Mouse (Mus musculus) embryonic facial prominence, embryonic 15.5 days (tissue): ENCODE measurements around the gene Ppp1r13l. TPM values are rescaled to one million over a fixed set of nuclear protein-coding genes. Genes with fewer than 3 reads are reported as not detected.

ENCODE experiments used
- ATAC-seq: fragments of 200-750 bp; cut with Nextera tagmentation; 2 replicates; pipeline ENCODE4 v1.8.0; 2017; ENCODE audit warnings: low read depth, moderate TSS enrichment; ENCODE audit not compliant: insufficient number of reproducible peaks, low FRiP score, low TSS enrichment
- H3K27ac ChIP-seq: fragments of 300-500 bp; sonication (generic); replicated peaks from 2 replicates; pipeline ENCODE4 v1.5.1; 2015; ENCODE audit warnings: mild to moderate bottlenecking, inconsistent platforms
- H3K27me3 ChIP-seq: fragments of 300-500 bp; sonication (generic); 2 replicates; pipeline ENCODE4 v1.6.1; 2015; ENCODE audit warnings: inconsistent platforms
- H3K36me3 ChIP-seq: fragments of 300-500 bp; sonication (generic); 2 replicates; pipeline ENCODE4 v1.6.1; 2015; ENCODE audit warnings: mild to moderate bottlenecking, inconsistent platforms
- H3K4me1 ChIP-seq: fragments of 300-500 bp; sonication (generic); 2 replicates; pipeline ENCODE4 v1.6.1; 2015; ENCODE audit warnings: inconsistent platforms
- H3K4me2 ChIP-seq: fragments of 300-500 bp; sonication (generic); replicated peaks from 2 replicates; pipeline ENCODE4 v1.6.1; 2015; ENCODE audit warnings: mild to moderate bottlenecking, inconsistent platforms
- H3K4me3 ChIP-seq: fragments of 300-500 bp; sonication (generic); replicated peaks from 2 replicates; pipeline ENCODE4 v1.5.1; 2015; ENCODE audit warnings: mild to moderate bottlenecking, inconsistent platforms
- H3K9ac ChIP-seq: fragments of 300-500 bp; sonication (generic); 2 replicates; pipeline ENCODE4 v1.6.1; 2015; ENCODE audit warnings: inconsistent platforms
- H3K9me3 ChIP-seq: fragments of 300-500 bp; sonication (generic); replicated peaks from 2 replicates; pipeline ENCODE4 v1.6.1; 2016; ENCODE audit warnings: inconsistent platforms
- WGBS: fragments of 180-500 bp; shearing (Covaris S2); methylation state at CpG from one replicate; pipeline ENCODE4 v1.1.7; 2015; 5-methylcytosine and 5-hydroxymethylcytosine counted together
- polyA plus RNA-seq: library from polyadenylated mRNA; unstranded; fragments of >200 nt; fragmentation: Nextera tagmentation; extraction: Ambion mirVana; gene quantifications from 2 replicates; pipeline ENCODE4 v1.2.1, GENCODE M21; 2015

The Ppp1r13l gene
- polyA plus RNA-seq = 17.2 and 22.7 TPM in 2 replicates

GRCm38 (mm10) chr7:19359299-19359891, at the start of gene Ppp1r13l, which contains the start of gene Cd3eap:
Gene Ppp1r13l (plus strand): TSS chr7:19359749.
Gene Cd3eap (minus strand): TSS chr7:19359483.
- Histone ChIP-seq H3K27ac (peak within 1 kb of the TSS; percentile 87), H3K4me3 (peak within 1 kb of the TSS; percentile 75), H3K27me3 (no peaks in the 10 kb centered on the region), H3K36me3 (peaks cover 34% of the 10 kb centered on the region), H3K4me2 (peak within 1 kb of the TSS; percentile 89), H3K4me1 (peaks cover 49% of the 10 kb centered on the region), H3K9me3 (no peaks in the 10 kb centered on the region), H3K9ac (peak within 1 kb of the TSS; percentile 51)
- under 1% methylated on average over 31 of the region's 31 CpGs for WGBS
- peak; percentile 76 for ATAC-seq

DNA sequence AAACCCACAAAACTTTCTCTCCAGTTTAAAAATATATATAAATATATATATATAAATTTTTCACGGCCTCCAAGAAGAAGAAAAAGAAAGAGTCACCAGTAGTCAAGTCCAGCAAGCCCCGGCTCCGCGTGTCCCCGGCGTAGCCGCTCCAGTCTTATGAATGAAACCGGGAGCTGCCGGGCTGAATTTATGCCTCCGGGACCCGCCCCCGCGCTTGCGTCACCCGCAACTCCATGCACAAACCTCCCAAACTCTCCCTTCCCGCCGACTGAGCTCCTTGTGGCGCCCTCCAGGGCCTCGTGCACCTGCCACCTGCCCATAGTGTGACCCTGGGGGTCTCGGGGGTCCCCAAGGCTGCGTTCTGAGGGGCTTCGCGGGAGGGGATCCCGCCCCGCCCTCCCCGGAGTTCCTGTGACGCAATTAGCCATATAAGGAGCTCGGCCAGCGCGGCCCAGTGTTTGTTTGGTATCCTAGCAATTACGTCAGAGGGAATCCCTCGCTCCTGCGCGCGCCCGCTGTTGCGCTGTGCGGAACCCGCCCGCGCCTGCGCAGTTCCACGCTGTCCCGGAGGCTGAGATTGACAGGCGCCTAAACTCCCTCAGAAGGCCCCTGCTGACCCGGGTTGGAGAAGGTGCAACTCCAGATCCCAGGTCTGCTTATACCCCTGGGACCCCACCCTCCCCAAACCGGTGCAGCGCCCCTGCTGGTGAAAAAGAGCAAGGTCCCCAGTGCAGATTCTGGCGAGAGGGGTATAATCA, 49.5 kb upstream of the Ppp1r13l start, which contains the start of gene Fosb:
TSS of gene Fosb (minus strand) at position 168 of the 758 bp plus-strand sequence.
- H3K9me3 ChIP-seq = no peaks in the 10 kb centered on the region
- no peaks in the 10 kb centered on the region for H3K36me3 ChIP-seq
- H3K27ac ChIP-seq = 0 out of 2 replicates have a peak within 1 kb of the TSS, but pooled peaks have one; percentile 19
- under 1% methylated on average over 49 of the region's 49 CpGs for WGBS
- H3K4me2 ChIP-seq = peak within 1 kb of the TSS; percentile 97
- H3K4me3 ChIP-seq = peak within 1 kb of the TSS; percentile 77
- ATAC-seq = peak; percentile 84
- peaks cover 24% of the 10 kb centered on the region for H3K4me1 ChIP-seq
- peak within 1 kb of the TSS; percentile 61 for H3K9ac ChIP-seq
- peaks cover 35% of the 10 kb centered on the region for H3K27me3 ChIP-seq

- H3K4me3 ChIP-seq = no peak overlapping the region
- H3K27ac ChIP-seq = no peak overlapping the region
- no peak for ATAC-seq
- H3K4me1 ChIP-seq = peaks cover 20% of the 10 kb centered on the region
- no peaks in the 10 kb centered on the region for H3K9me3 ChIP-seq
- 37% methylated on average over 4 of the region's 4 CpGs for WGBS
- no peak overlapping the region for H3K4me2 ChIP-seq
- no peak overlapping the region for H3K9ac ChIP-seq
- H3K36me3 ChIP-seq = no peaks in the 10 kb centered on the region
- H3K27me3 ChIP-seq = peaks cover 17% of the 10 kb centered on the region
These were observed 47.6 kb upstream of the Ppp1r13l start for GRCm38 (mm10) chr7:19311991-19312390.

DNA sequence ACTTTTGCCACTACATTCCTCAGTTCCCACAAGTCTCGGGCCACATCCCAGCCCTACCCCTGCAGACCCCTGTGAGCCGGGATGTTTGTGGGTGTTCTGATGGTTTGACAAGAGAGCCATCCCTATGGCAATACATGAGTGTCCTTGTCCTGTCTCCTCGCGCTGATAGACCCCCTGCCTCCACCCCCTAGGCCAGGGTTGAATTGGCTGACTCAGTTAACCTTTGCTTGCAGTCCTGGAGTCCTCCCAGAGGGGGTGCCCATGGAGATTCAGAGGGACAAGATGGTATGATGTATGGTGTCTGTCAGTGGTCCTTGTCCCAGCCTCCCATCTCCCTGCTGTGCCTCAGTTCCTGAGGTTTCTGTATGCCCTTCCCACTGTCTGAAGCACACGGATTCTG, 45.5 kb upstream of the Ppp1r13l start:
- H3K4me3 ChIP-seq = no peak overlapping the region
- no peak overlapping the region for H3K9ac ChIP-seq
- H3K9me3 ChIP-seq = no peaks in the 10 kb centered on the region
- H3K27me3 ChIP-seq = peaks cover 23% of the 10 kb centered on the region
- H3K4me1 ChIP-seq = peaks cover 10% of the 10 kb centered on the region
- no peak overlapping the region for H3K4me2 ChIP-seq
- WGBS = 42% methylated on average over 5 of the region's 5 CpGs
- H3K36me3 ChIP-seq = no peaks in the 10 kb centered on the region
- no peak overlapping the region for H3K27ac ChIP-seq
- ATAC-seq = no peak

- H3K9ac ChIP-seq = no peak overlapping the region
- no peak for ATAC-seq
- H3K4me1 ChIP-seq = peaks cover 13% of the 10 kb centered on the region
- H3K27me3 ChIP-seq = peaks cover 23% of the 10 kb centered on the region
- H3K9me3 ChIP-seq = no peaks in the 10 kb centered on the region
- no peak overlapping the region for H3K27ac ChIP-seq
- H3K36me3 ChIP-seq = no peaks in the 10 kb centered on the region
- H3K4me3 ChIP-seq = no peak overlapping the region
- WGBS = 59% methylated on average over 14 of the region's 14 CpGs
- H3K4me2 ChIP-seq = no peak overlapping the region
These were observed 42.9 kb upstream of the Ppp1r13l start for GRCm38 (mm10) chr7:19316451-19317161.

DNA sequence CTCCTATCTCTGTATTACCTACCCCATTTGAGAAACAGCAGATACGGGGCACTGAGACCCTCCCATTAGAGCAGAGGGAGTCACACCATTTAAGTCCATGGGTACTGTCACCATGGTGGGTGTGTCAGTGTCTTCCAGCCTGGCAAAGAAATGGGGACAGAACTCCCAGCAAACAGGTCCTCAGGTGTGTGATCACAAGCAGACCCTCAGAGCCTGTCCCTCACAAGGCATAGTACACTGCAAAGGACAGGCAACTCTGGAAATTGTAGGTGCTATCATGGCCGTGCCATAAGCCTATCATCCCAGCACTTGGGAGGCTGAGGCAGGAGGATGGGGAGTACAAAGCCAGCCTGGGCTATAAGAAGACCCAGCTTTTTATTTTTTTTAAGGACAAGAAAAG, 41.3 kb upstream of the Ppp1r13l start:
- Histone ChIP-seq H3K27ac (no peak overlapping the region), H3K4me1 (peaks cover 17% of the 10 kb centered on the region), H3K9ac (no peak overlapping the region), H3K9me3 (no peaks in the 10 kb centered on the region), H3K4me2 (no peak overlapping the region), H3K36me3 (no peaks in the 10 kb centered on the region), H3K27me3 (peaks cover 23% of the 10 kb centered on the region), H3K4me3 (no peak overlapping the region)
- 65% methylated on average over 2 of the region's 2 CpGs for WGBS
- no peak for ATAC-seq

GRCm38 (mm10) chr7:19318676-19319075, 40.9 kb upstream of the Ppp1r13l start:
- no peaks in the 10 kb centered on the region for H3K9me3 ChIP-seq
- H3K9ac ChIP-seq = no peak overlapping the region
- H3K36me3 ChIP-seq = no peaks in the 10 kb centered on the region
- 68% methylated on average over 7 of the region's 7 CpGs for WGBS
- ATAC-seq = no peak
- H3K4me2 ChIP-seq = no peak overlapping the region
- H3K4me3 ChIP-seq = no peak overlapping the region
- H3K27ac ChIP-seq = no peak overlapping the region
- H3K4me1 ChIP-seq = peaks cover 17% of the 10 kb centered on the region
- peaks cover 23% of the 10 kb centered on the region for H3K27me3 ChIP-seq

DNA sequence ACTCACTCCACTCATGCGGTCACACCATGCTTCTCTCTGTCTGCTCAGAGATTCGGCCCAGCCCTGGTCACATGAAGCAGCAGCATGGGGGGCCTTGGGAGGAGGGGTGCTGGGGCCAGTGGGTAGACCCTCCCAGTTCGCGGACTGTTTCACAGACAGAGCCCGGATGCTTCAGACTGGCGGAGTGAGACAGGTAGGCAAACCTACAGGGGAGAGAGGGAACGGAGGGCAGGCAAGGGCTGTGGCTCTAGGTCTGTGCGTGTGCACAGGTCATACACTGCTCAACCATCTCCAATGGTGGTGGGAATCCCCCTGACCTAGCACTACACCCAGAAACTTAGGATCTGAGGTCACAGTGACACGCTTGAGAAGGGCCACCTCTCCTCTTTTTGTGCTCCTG, 40.1 kb upstream of the Ppp1r13l start:
- Histone ChIP-seq H3K36me3 (no peaks in the 10 kb centered on the region), H3K4me2 (peak overlapping the region; percentile 90), H3K9ac (peak overlapping the region; percentile 33; the same call in 1 of the 2 replicates), H3K9me3 (no peaks in the 10 kb centered on the region), H3K4me1 (peaks cover 17% of the 10 kb centered on the region), H3K27me3 (peaks cover 16% of the 10 kb centered on the region), H3K4me3 (peak overlapping the region; percentile 57), H3K27ac (no peak overlapping the region)
- WGBS = 15% methylated on average over 9 of the region's 9 CpGs
- peak; percentile 26 for ATAC-seq

GRCm38 (mm10) chr7:19319906-19320305, 39.6 kb upstream of the Ppp1r13l start:
- H3K4me3 ChIP-seq = peak overlapping the region; percentile 57
- under 1% methylated on average over 41 of the region's 41 CpGs for WGBS
- H3K9ac ChIP-seq = peak overlapping the region; percentile 33; the same call in 1 of the 2 replicates
- H3K4me1 ChIP-seq = peaks cover 17% of the 10 kb centered on the region
- no peaks in the 10 kb centered on the region for H3K9me3 ChIP-seq
- peak; percentile 89 for ATAC-seq
- no peaks in the 10 kb centered on the region for H3K36me3 ChIP-seq
- H3K4me2 ChIP-seq = peak overlapping the region; percentile 90
- no peak overlapping the region for H3K27ac ChIP-seq
- H3K27me3 ChIP-seq = peaks cover 14% of the 10 kb centered on the region; the same call in 1 of the 2 replicates

- Histone ChIP-seq H3K4me3 (no peak overlapping the region; the same call in 1 of the 2 replicates), H3K27me3 (peaks cover 10% of the 10 kb centered on the region; the same call in 1 of the 2 replicates)
- 39% methylated on average over 7 of the region's 7 CpGs for WGBS
These were observed 38.9 kb upstream of the Ppp1r13l start for GRCm38 (mm10) chr7:19320637-19321036.

GRCm38 (mm10) chr7:19321464-19321863, 38.1 kb upstream of the Ppp1r13l start:
- Histone ChIP-seq H3K9me3 (no peaks in the 10 kb centered on the region), H3K27ac (no peak overlapping the region), H3K4me1 (peaks cover 19% of the 10 kb centered on the region), H3K27me3 (peaks cover 10% of the 10 kb centered on the region; the same call in 1 of the 2 replicates), H3K4me3 (no peak overlapping the region), H3K4me2 (no peak overlapping the region), H3K9ac (no peak overlapping the region), H3K36me3 (no peaks in the 10 kb centered on the region)
- no peak for ATAC-seq
- 58% methylated on average over 5 of the region's 5 CpGs for WGBS

More at GRCm38 (mm10) chr7:19320637-19321036, 38.9 kb upstream of the Ppp1r13l start:
- Histone ChIP-seq H3K9me3 (no peaks in the 10 kb centered on the region), H3K27ac (no peak overlapping the region), H3K4me1 (peaks cover 17% of the 10 kb centered on the region), H3K4me2 (peak overlapping the region; percentile 90), H3K9ac (no peak overlapping the region), H3K36me3 (no peaks in the 10 kb centered on the region)
- ATAC-seq = no peak
